In genomic region chr10:119239633-119239968, GRCm38 (mm10) we compare ENCODE assay signal across 8 mouse cellular contexts. TPM values are rescaled to one million over a fixed set of nuclear protein-coding genes. Genes with fewer than 3 reads are reported as not detected.
DNase-seq lines count a peak whose midpoint lies in the region; ATAC-seq and TF ChIP-seq lines count a peak whose summit lies in the region.

No protein-coding gene starts in this region.

- H3K9me3 ChIP-seq in embryonic facial prominence, embryonic 14.5 days (ENCODE audit: control insufficient read depth, low read length) = no peaks in the 10 kb centered on the region
- H3K9me3 ChIP-seq in intestine, postnatal 0 days (ENCODE audit: control insufficient read depth) = no peaks in the 10 kb centered on the region
- no peaks in the 10 kb centered on the region for H3K9me3 ChIP-seq in neural tube, embryonic 13.5 days

- H3K9ac ChIP-seq in embryonic facial prominence, embryonic 14.5 days (ENCODE audit: low read depth, low read length) = peak overlapping the region; percentile 99
- H3K9ac ChIP-seq in intestine, postnatal 0 days (ENCODE audit: low read depth, low read length) = peak overlapping the region; percentile 94
- peak overlapping the region; percentile 97 for H3K9ac ChIP-seq in neural tube, embryonic 13.5 days

- WGBS in lung, adult 2 months = under 1% methylated on average over 32 of the region's 37 CpGs
- 0% methylated on average over 15 of the region's 37 CpGs for WGBS in embryonic facial prominence, embryonic 14.5 days
- WGBS in intestine, postnatal 0 days = 0% methylated on average over 37 of the region's 37 CpGs
- WGBS in neural tube, embryonic 13.5 days = 1% methylated on average over 22 of the region's 37 CpGs

- no peak for DNase-seq in lung, adult 2 months
- no peak for DNase-seq in lung, postnatal 14 days
- DNase-seq in embryonic facial prominence, embryonic 14.5 days (ENCODE audit: low spot score) = no peak
- no peak for DNase-seq in left cerebral cortex, adult 18-20 months (ENCODE audit: low spot score in 2 of 2)
- DNase-seq in MN1 (ENCODE audit: low spot score) = no peak
- no peak for DNase-seq in c-Kit-positive CD71-positive TER-119-positive erythroid progenitor cells, embryonic 14.5 days (ENCODE audit: low spot score)

- peak overlapping the region; percentile 99 for H3K27ac ChIP-seq in embryonic facial prominence, embryonic 14.5 days (replicated peaks; ENCODE audit: low read depth, low read length)
- H3K27ac ChIP-seq in intestine, postnatal 0 days (ENCODE audit: low read depth, low read length) = peak overlapping the region; percentile 98
- H3K27ac ChIP-seq in neural tube, embryonic 13.5 days (replicated peaks) = peak overlapping the region; percentile 98

- no peak for TF ChIP-seq CTCF in lung, adult 2 months (IDR thresholded peaks at IDR 0.05; ENCODE audit: insufficient read depth, low read length)
- peak; percentile 6; the same call in 1 of the 2 replicates for TF ChIP-seq CTCF in intestine, postnatal 0 days (IDR thresholded peaks at IDR 0.05; ENCODE audit: low read depth)

- peak overlapping the region; percentile 75 for H3K4me2 ChIP-seq in embryonic facial prominence, embryonic 14.5 days (ENCODE audit: low read depth, low read length)
- H3K4me2 ChIP-seq in intestine, postnatal 0 days (replicated peaks; ENCODE audit: low read depth) = peak overlapping the region; percentile 76
- peak overlapping the region; percentile 85 for H3K4me2 ChIP-seq in neural tube, embryonic 13.5 days

- H3K4me3 ChIP-seq in lung, adult 2 months (replicated peaks; ENCODE audit: extremely low read depth, low read depth, low read length) = peak overlapping the region; percentile 86
- peak overlapping the region; percentile 95 for H3K4me3 ChIP-seq in embryonic facial prominence, embryonic 14.5 days (ENCODE audit: low read depth, low read length)
- peak overlapping the region; percentile 98 for H3K4me3 ChIP-seq in intestine, postnatal 0 days (ENCODE audit: low read depth, low read length)
- H3K4me3 ChIP-seq in neural tube, embryonic 13.5 days = peak overlapping the region; percentile 100

- peaks cover 18% of the 10 kb centered on the region for H3K36me3 ChIP-seq in embryonic facial prominence, embryonic 14.5 days (ENCODE audit: control insufficient read depth, insufficient read depth, low read length)
- no peaks in the 10 kb centered on the region for H3K36me3 ChIP-seq in intestine, postnatal 0 days (ENCODE audit: control insufficient read depth, insufficient read depth)
- peaks cover 15% of the 10 kb centered on the region for H3K36me3 ChIP-seq in neural tube, embryonic 13.5 days

- H3K4me1 ChIP-seq in lung, adult 2 months (ENCODE audit: control insufficient read depth, insufficient read depth, low read length) = peaks cover 2% of the 10 kb centered on the region; the same call in 1 of the 2 replicates
- H3K4me1 ChIP-seq in embryonic facial prominence, embryonic 14.5 days (ENCODE audit: control insufficient read depth, insufficient read depth, low read length) = peaks cover 11% of the 10 kb centered on the region
- H3K4me1 ChIP-seq in intestine, postnatal 0 days (replicated peaks; ENCODE audit: control insufficient read depth, insufficient read depth, low read length) = peaks cover 3% of the 10 kb centered on the region; the same call in 1 of the 2 replicates
- H3K4me1 ChIP-seq in neural tube, embryonic 13.5 days (replicated peaks) = peaks cover 19% of the 10 kb centered on the region

- ATAC-seq in embryonic facial prominence, embryonic 14.5 days (ENCODE audit: low read depth) = peak; percentile 60
- ATAC-seq in intestine, postnatal 0 days = no peak
- no peak for ATAC-seq in neural tube, embryonic 13.5 days (ENCODE audit: low read depth)

- TF ChIP-seq POLR2A in lung, adult 2 months (IDR thresholded peaks at IDR 0.05; ENCODE audit: borderline replicate concordance, extremely low read depth, low read depth, low read length) = no peak

- H3K27me3 ChIP-seq in embryonic facial prominence, embryonic 14.5 days (replicated peaks; ENCODE audit: control insufficient read depth, insufficient read depth, low read length) = no peaks in the 10 kb centered on the region
- H3K27me3 ChIP-seq in intestine, postnatal 0 days (replicated peaks; ENCODE audit: control insufficient read depth, insufficient read depth, low read length) = no peaks in the 10 kb centered on the region
- no peaks in the 10 kb centered on the region for H3K27me3 ChIP-seq in neural tube, embryonic 13.5 days

RNA-seq across cellular contexts. Expression of gene Cand1, which starts 0.3 kb away (rescaled TPM):
- 16.5 and 29.4 TPM in 2 replicates for polyA plus RNA-seq in lung, adult 2 months (2012; rRNA removed)
- polyA plus RNA-seq in embryonic facial prominence, embryonic 14.5 days (2014; fragmentation: Nextera tagmentation; extraction: Ambion mirVana) = 81.2 and 86.8 TPM in 2 replicates
- polyA plus RNA-seq in intestine, postnatal 0 days (2015; fragmentation: Nextera tagmentation; extraction: Ambion mirVana) = 13.6 and 16.9 TPM in 2 replicates
- polyA plus RNA-seq in neural tube, embryonic 13.5 days (2015; fragmentation: Nextera tagmentation; extraction: Ambion mirVana) = 45.5 and 48.0 TPM in 2 replicates
- 100 to 1,000 TPM; 156 to 161 TPM for total RNA-seq in left cerebral cortex, adult 18-20 months (2021)
